Mouse (Mus musculus) MEL (cell line): ENCODE results near the gene Akap5. TPM values are rescaled to one million over a fixed set of nuclear protein-coding genes. Genes with fewer than 3 reads are reported as not detected.

ENCODE experiments used
- DNase-seq: peaks from one replicate; pipeline ENCODE4 v3.0.0; 2011; ENCODE audit warnings: low read depth, low spot score
- H3K27ac ChIP-seq: 2 replicates; pipeline ENCODE4 v1.5.1; 2012; ENCODE audit warnings: low read depth, mild to moderate bottlenecking, control low read depth, low read length, moderate library complexity; ENCODE audit not compliant: control insufficient read depth
- H3K27me3 ChIP-seq, 2 experiments: fragments of 150-350 bp in 1 of 2; sonication (generic) in 1 of 2; 2 replicates each; pipeline ENCODE4 v1.6.1; 2012; ENCODE audit warnings: low read length in 2 of 2, mild to moderate bottlenecking in 2 of 2, improper control_type of control experiment in 1 of 2, moderate library complexity in 1 of 2; ENCODE audit not compliant: insufficient read depth in 2 of 2, control insufficient read depth in 1 of 2
- H3K36me3 ChIP-seq, 2 experiments: 2 replicates each; pipeline ENCODE4 v1.6.1; 2012 to 2014; ENCODE audit warnings: low read length in 2 of 2, improper control_type of control experiment in 1 of 2, inconsistent platforms in 1 of 2, mild to moderate bottlenecking in 1 of 2; ENCODE audit not compliant: insufficient read depth in 2 of 2, control insufficient read depth in 1 of 2
- H3K4me1 ChIP-seq, 2 experiments: fragments of 150-350 bp in 1 of 2; sonication (generic) in 1 of 2; 2 replicates each; pipeline ENCODE4 v1.6.1; 2012; ENCODE audit warnings: low read length in 2 of 2, improper control_type of control experiment in 1 of 2, mild to moderate bottlenecking in 1 of 2; ENCODE audit not compliant: insufficient read depth in 2 of 2, control insufficient read depth in 1 of 2
- H3K4me3 ChIP-seq, 2 experiments: fragments of 150-350 bp in 1 of 2; sonication (generic) in 1 of 2; 2 replicates each; pipeline ENCODE4 v1.5.1; 2012; ENCODE audit warnings: low read depth in 2 of 2, low read length in 2 of 2, mild to moderate bottlenecking in 2 of 2, moderate library complexity in 2 of 2, control low read depth in 1 of 2, improper control_type of control experiment in 1 of 2; ENCODE audit not compliant: control insufficient read depth in 1 of 2, insufficient read depth in 1 of 2
- H3K79me2 ChIP-seq: 2 replicates; pipeline ENCODE4 v1.6.1; 2012; ENCODE audit warnings: mild to moderate bottlenecking, low read length, moderate library complexity; ENCODE audit not compliant: control insufficient read depth, poor library complexity, insufficient read depth
- H3K9ac ChIP-seq: 2 replicates; pipeline ENCODE4 v1.6.1; 2012; ENCODE audit warnings: low read depth, mild to moderate bottlenecking, control low read depth, low read length, moderate library complexity; ENCODE audit not compliant: control insufficient read depth, poor library complexity, severe bottlenecking
- H3K9me3 ChIP-seq: fragments of 150-350 bp; sonication (generic); replicated peaks from 2 replicates; pipeline ENCODE4 v1.6.1; 2012; ENCODE audit warnings: mild to moderate bottlenecking, low read length, improper control_type of control experiment, moderate library complexity; ENCODE audit not compliant: insufficient read depth
- CHD1 ChIP-seq: IDR thresholded peaks from 2 replicates; pipeline ENCODE4 v1.6.1; 2012; ENCODE audit warnings: low read depth, mild to moderate bottlenecking, inconsistent platforms, low read length, improper control_type of control experiment
- CHD2 ChIP-seq: IDR thresholded peaks from 2 replicates; pipeline ENCODE4 v1.6.1; 2011; ENCODE audit warnings: low read length, improper control_type of control experiment
- CTCF ChIP-seq, 3 experiments: IDR thresholded peaks in 2 of 3; conservative IDR thresholded peaks in 1 of 3; 2 replicates each; pipeline ENCODE4 v1.5.1; 2011 to 2012; ENCODE audit warnings: low read length in 3 of 3, low read depth in 2 of 3, mild to moderate bottlenecking in 2 of 3, improper control_type of control experiment in 1 of 3, inconsistent platforms in 1 of 3, mixed read lengths in 1 of 3, moderate library complexity in 1 of 3; ENCODE audit not compliant: control insufficient read depth in 1 of 3, insufficient read depth in 1 of 3, poor library complexity in 1 of 3, severe bottlenecking in 1 of 3
- E2F4 ChIP-seq: IDR thresholded peaks from 2 replicates; pipeline ENCODE4 v1.6.1; 2011; ENCODE audit warnings: low read depth, low read length, improper control_type of control experiment, borderline replicate concordance
- ELF1 ChIP-seq: IDR thresholded peaks from 2 replicates; pipeline ENCODE4 v1.6.1; 2014; ENCODE audit warnings: low read depth, mild to moderate bottlenecking, inconsistent platforms, low read length, improper control_type of control experiment, moderate library complexity
- EP300 ChIP-seq, 2 experiments: IDR thresholded peaks; 2 replicates each; pipeline ENCODE4 v1.6.1; 2011; ENCODE audit warnings: improper control_type of control experiment in 2 of 2, low read length in 2 of 2, low read depth in 1 of 2, mild to moderate bottlenecking in 1 of 2
- ETS1 ChIP-seq: IDR thresholded peaks from 2 replicates; pipeline ENCODE4 v1.6.1; 2012; ENCODE audit warnings: low read depth, mild to moderate bottlenecking, inconsistent platforms, low read length, improper control_type of control experiment, moderate library complexity
- GABPA ChIP-seq: IDR thresholded peaks from 2 replicates; pipeline ENCODE4 v1.6.1; 2012; ENCODE audit warnings: low read depth, mild to moderate bottlenecking, inconsistent platforms, low read length, improper control_type of control experiment, moderate library complexity
- GATA1 ChIP-seq: IDR thresholded peaks from 2 replicates; pipeline ENCODE4 v1.6.1; 2011; ENCODE audit warnings: low read depth, low read length, improper control_type of control experiment
- HCFC1 ChIP-seq: IDR thresholded peaks from 2 replicates; pipeline ENCODE4 v1.6.1; 2012; ENCODE audit warnings: low read depth, mild to moderate bottlenecking, inconsistent platforms, low read length, improper control_type of control experiment, moderate library complexity
- JUND ChIP-seq: IDR thresholded peaks from 2 replicates; pipeline ENCODE4 v1.6.1; 2011; ENCODE audit warnings: low read depth, mild to moderate bottlenecking, improper control_type of control experiment, low read length
- MAFK ChIP-seq: IDR thresholded peaks from 2 replicates; pipeline ENCODE4 v1.6.1; 2011; ENCODE audit warnings: low read depth, mild to moderate bottlenecking, low read length, improper control_type of control experiment, borderline replicate concordance
- MAX ChIP-seq: IDR thresholded peaks from 2 replicates; pipeline ENCODE4 v1.6.1; 2011; ENCODE audit warnings: low read length, improper control_type of control experiment
- MAZ ChIP-seq: IDR thresholded peaks from 2 replicates; pipeline ENCODE4 v1.6.1; 2012; ENCODE audit warnings: low read depth, mild to moderate bottlenecking, inconsistent platforms, low read length, improper control_type of control experiment
- MEF2A ChIP-seq: IDR thresholded peaks from 2 replicates; pipeline ENCODE4 v1.6.1; 2014; ENCODE audit warnings: low read depth, mild to moderate bottlenecking, inconsistent platforms, low read length, improper control_type of control experiment; ENCODE audit not compliant: poor library complexity, insufficient replicate concordance, severe bottlenecking; ENCODE audit errors: extremely low read depth
- MXI1 ChIP-seq: IDR thresholded peaks from 2 replicates; pipeline ENCODE4 v1.6.1; 2011; ENCODE audit warnings: mild to moderate bottlenecking, low read depth, low read length, improper control_type of control experiment
- MYB ChIP-seq: IDR thresholded peaks from 2 replicates; pipeline ENCODE4 v1.6.1; 2011; ENCODE audit warnings: mild to moderate bottlenecking, low read depth, low read length, improper control_type of control experiment
- MYC ChIP-seq: IDR thresholded peaks from 2 replicates; pipeline ENCODE4 v1.6.1; 2011; ENCODE audit warnings: low read depth, mild to moderate bottlenecking, low read length, improper control_type of control experiment, moderate library complexity
- NELFE ChIP-seq: IDR thresholded peaks from 2 replicates; pipeline ENCODE4 v1.6.1; 2011; ENCODE audit warnings: low read depth, low read length, improper control_type of control experiment
- NRF1 ChIP-seq: IDR thresholded peaks from 2 replicates; pipeline ENCODE4 v1.6.1; 2014; ENCODE audit warnings: low read depth, mild to moderate bottlenecking, inconsistent platforms, low read length, improper control_type of control experiment, moderate library complexity; ENCODE audit not compliant: poor library complexity, insufficient read depth, severe bottlenecking
- POLR2A ChIP-seq, 2 experiments: IDR thresholded peaks; 2 replicates each; pipeline ENCODE4 v1.6.1; 2011 to 2012; ENCODE audit warnings: low read length in 2 of 2, mild to moderate bottlenecking in 2 of 2, control low read depth in 1 of 2, improper control_type of control experiment in 1 of 2, low read depth in 1 of 2, moderate library complexity in 1 of 2; ENCODE audit not compliant: control insufficient read depth in 1 of 2, insufficient read depth in 1 of 2, poor library complexity in 1 of 2
- POLR2AphosphoS5 ChIP-seq: IDR thresholded peaks from 2 replicates; pipeline ENCODE4 v1.6.1; 2012; ENCODE audit warnings: low read depth, borderline replicate concordance, mild to moderate bottlenecking, inconsistent platforms, low read length, moderate library complexity, mixed read lengths
- SIN3A ChIP-seq: IDR thresholded peaks from 2 replicates; pipeline ENCODE4 v1.6.1; 2012; ENCODE audit warnings: low read length, improper control_type of control experiment, inconsistent platforms
- SMC3 ChIP-seq: IDR thresholded peaks from 2 replicates; pipeline ENCODE4 v1.6.1; 2011; ENCODE audit warnings: low read depth, low read length, improper control_type of control experiment
- TAL1 ChIP-seq: IDR thresholded peaks from 2 replicates; pipeline ENCODE4 v1.6.1; 2012; ENCODE audit warnings: mild to moderate bottlenecking, inconsistent platforms, low read length, moderate library complexity, mixed read lengths
- TBP ChIP-seq: IDR thresholded peaks from 2 replicates; pipeline ENCODE4 v1.8.0; 2011; ENCODE audit warnings: low read depth, low read length, improper control_type of control experiment
- TCF12 ChIP-seq: IDR thresholded peaks from 2 replicates; pipeline ENCODE4 v1.6.1; 2014; ENCODE audit warnings: low read depth, mild to moderate bottlenecking, inconsistent platforms, low read length, improper control_type of control experiment, moderate library complexity
- UBTF ChIP-seq: IDR thresholded peaks from 2 replicates; pipeline ENCODE4 v1.6.1; 2012; ENCODE audit warnings: low read depth, mild to moderate bottlenecking, inconsistent platforms, low read length, improper control_type of control experiment, moderate library complexity, borderline replicate concordance; ENCODE audit not compliant: insufficient read depth
- USF1 ChIP-seq: IDR thresholded peaks from 2 replicates; pipeline ENCODE4 v1.6.1; 2014; ENCODE audit warnings: low read depth, mild to moderate bottlenecking, inconsistent platforms, low read length, improper control_type of control experiment, moderate library complexity
- USF2 ChIP-seq, 2 experiments: IDR thresholded peaks; 2 replicates each; pipeline ENCODE4 v1.6.1; 2011 to 2012; ENCODE audit warnings: improper control_type of control experiment in 2 of 2, low read length in 2 of 2, borderline replicate concordance in 1 of 2, inconsistent platforms in 1 of 2, low read depth in 1 of 2, mild to moderate bottlenecking in 1 of 2; ENCODE audit not compliant: insufficient read depth in 1 of 2
- ZC3H11A ChIP-seq: IDR thresholded peaks from 2 replicates; pipeline ENCODE4 v1.6.1; 2012; ENCODE audit warnings: low read depth, mild to moderate bottlenecking, inconsistent platforms, low read length, improper control_type of control experiment
- ZKSCAN1 ChIP-seq: IDR thresholded peaks from 2 replicates; pipeline ENCODE4 v1.6.1; 2012; ENCODE audit warnings: low read depth, mild to moderate bottlenecking, inconsistent platforms, low read length, improper control_type of control experiment, moderate library complexity
- ZMIZ1 ChIP-seq: IDR thresholded peaks from 2 replicates; pipeline ENCODE4 v1.6.1; 2012; ENCODE audit warnings: low read depth, mild to moderate bottlenecking, inconsistent platforms, low read length, improper control_type of control experiment, moderate library complexity
- ZNF384 ChIP-seq: IDR thresholded peaks from 2 replicates; pipeline ENCODE4 v1.6.1; 2012; ENCODE audit warnings: low read depth, mild to moderate bottlenecking, inconsistent platforms, low read length, improper control_type of control experiment
- polyA plus RNA-seq, 2 experiments: library from polyadenylated mRNA; stranded (reverse) in 1 of 2; unstranded in 1 of 2; fragments of >175 nt in 1 of 2; fragments of >200 nt in 1 of 2; gene quantifications; 2 replicates each; pipeline versions ENCODE4 v1.2.1 to v1.2.4; 2012; ENCODE audit warnings: low replicate concordance in 2 of 2, low read depth in 1 of 2; ENCODE audit not compliant: insufficient read length in 2 of 2, insufficient read depth in 1 of 2, missing spikeins in 1 of 2
- total RNA-seq: library from RNA; depleted of rRNA; stranded (reverse); fragments of 300-350 nt; gene quantifications from 2 replicates; pipeline ENCODE4 v1.2.3, GENCODE M21; 2012

The Akap5 gene
- total and polyA plus RNA-seq, 3 experiments, result 0.65 to 0.69 TPM; not detected in 1

DNA sequence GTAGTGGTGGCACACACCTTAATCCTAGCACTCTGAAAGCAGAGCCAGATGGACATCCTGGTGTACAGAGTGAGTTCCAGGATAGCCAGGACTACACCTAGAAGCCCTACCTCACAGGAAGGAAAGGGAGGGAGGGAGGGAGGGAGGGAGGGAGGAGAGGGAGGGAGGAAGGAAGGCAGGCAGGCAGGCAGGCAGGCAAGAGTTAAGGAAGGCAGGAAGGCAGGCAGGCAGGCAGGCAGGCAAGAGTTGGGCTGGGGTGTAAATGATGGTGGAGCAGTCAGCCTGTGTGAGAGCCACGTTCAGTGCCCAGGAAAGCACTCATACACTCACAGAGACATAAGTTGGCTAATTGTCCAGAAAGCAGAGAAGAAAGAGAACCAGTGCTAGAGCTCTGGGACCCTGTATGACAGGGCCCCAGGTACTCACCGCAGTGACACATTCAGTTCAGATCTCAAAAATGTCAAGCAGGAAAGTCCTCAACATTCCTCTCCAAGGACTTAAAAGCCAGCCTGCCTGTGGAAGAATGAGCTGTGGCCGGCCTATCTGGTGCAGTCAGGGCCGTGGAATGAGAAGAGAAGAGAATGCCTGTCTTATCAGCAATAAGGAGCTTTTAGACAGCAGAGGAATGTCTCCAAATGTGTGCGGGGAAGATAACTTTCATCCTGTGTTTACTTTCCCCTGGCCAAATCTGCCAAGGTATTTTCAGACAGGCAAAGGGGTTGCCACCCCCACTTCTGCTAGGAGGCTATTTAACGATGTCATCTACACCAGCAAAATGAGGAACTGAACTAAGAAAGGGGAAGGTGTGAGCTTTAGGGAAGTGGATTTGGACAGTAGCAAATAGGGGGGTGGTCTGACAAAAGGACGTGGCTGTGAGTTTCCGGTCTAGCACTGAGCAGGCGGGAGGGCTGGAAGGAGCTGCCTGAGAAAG lies 6.1 kb upstream of the Akap5 start:
- Histone ChIP-seq H3K79me2 (0 out of 2 replicates have a peak, but pooled peaks cover 1% of the 10 kb centered on the region), H3K9me3 (no peaks in the 10 kb centered on the region), H3K4me1 (peaks cover 19 to 29% of the 10 kb centered on the region in 2 experiments), H3K4me3 (no peak overlapping the region), H3K27ac (peak overlapping the region; percentile 87), H3K9ac (peak overlapping the region; percentile 43; the same call in 1 of the 2 replicates), H3K36me3 (peaks cover 19 to 22% of the 10 kb centered on the region in 2 experiments), H3K27me3 (no peaks in the 10 kb centered on the region)
- peak; percentile 99 for DNase-seq
- TF ChIP-seq ZMIZ1 (peak; percentile 73; the same call in 1 of the 2 replicates), JUND (peak; percentile 90), EP300 (IDR thresholded peaks at IDR 0.05; ENCODE audit: low read depth in 1 of 2, low read length in 2 of 2) (peak; percentile 97 to 99), MYC (peak; percentile 82), GATA1 (peak; percentile 99), TAL1 (peak; percentile 99), TCF12 (peak; percentile 100), POLR2AphosphoS5 (no peak), MAFK (peak; percentile 84; the same call in 1 of the 2 replicates), SIN3A (peak; percentile 97), SMC3 (peak; percentile 24; the same call in 1 of the 2 replicates), TBP (peak; percentile 73), MAZ (peak; percentile 71), NRF1 (no peak), USF1 (no peak), MXI1 (peak; percentile 86; the same call in 1 of the 2 replicates), HCFC1 (peak; percentile 63; the same call in 1 of the 2 replicates), ZNF384 (no peak), CTCF (IDR thresholded peaks at IDR 0.05 in 2 of 3, conservative IDR thresholded peaks at IDR 0.05 in 1 of 3; ENCODE audit: control insufficient read depth in 1 of 3, insufficient read depth in 1 of 3, low read depth in 2 of 3, low read length in 3 of 3, poor library complexity in 1 of 3, severe bottlenecking in 1 of 3) (no peak), POLR2A (IDR thresholded peaks at IDR 0.05; ENCODE audit: control insufficient read depth in 1 of 2, insufficient read depth in 1 of 2, low read depth in 1 of 2, low read length in 2 of 2, poor library complexity in 1 of 2) (peak in 1 of 2 experiments; percentile 34; a peak in 1 of 4 replicates), USF2 (IDR thresholded peaks at IDR 0.05; ENCODE audit: borderline replicate concordance in 1 of 2, insufficient read depth in 1 of 2, low read depth in 1 of 2, low read length in 2 of 2) (no peak), MEF2A (peak; percentile 87), ELF1 (peak; percentile 65), ZKSCAN1 (no peak), NELFE (no peak; the same call in 1 of the 2 replicates), E2F4 (no peak), UBTF (0 out of 2 replicates have a peak, but pooled peaks have one; percentile 62), MYB (peak; percentile 67; the same call in 1 of the 2 replicates), MAX (peak; percentile 59; the same call in 1 of the 2 replicates), ETS1 (peak; percentile 99), ZC3H11A (no peak; the same call in 1 of the 2 replicates), CHD1 (no peak), CHD2 (peak; percentile 80), GABPA (no peak)
